Mouse (Mus musculus): ENCODE measurements at regions not wholly inside any gene's neighbourhood (a gene's known extent, or its start where the extent isn't known, plus 50 kb on each side); places are given as distances from the start of the nearest gene placed in this dataset.

DNA sequence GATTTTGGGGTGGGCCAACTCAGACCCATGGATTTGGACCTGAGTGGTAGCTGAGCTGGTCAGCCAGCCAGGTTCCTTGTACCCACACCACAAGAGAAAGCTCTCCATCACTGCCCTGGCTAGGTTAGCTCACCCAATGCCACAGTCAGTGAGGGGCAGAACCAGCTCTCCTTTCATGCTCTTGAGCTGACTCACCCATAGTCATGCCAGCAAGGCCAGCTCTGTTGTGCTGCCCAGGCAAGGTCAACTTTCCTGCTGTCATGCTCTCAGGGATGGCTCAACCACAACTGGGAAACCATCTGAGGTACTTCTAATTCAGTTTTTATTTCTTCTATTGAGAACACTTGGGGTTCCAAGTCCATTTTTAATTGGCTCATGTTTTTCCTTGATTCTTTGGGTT lies 116.5 kb upstream of the Alkal2 start:
- no peak overlapping the region for H3K27ac ChIP-seq (ENCODE audit: insufficient read depth, low read depth, low read length)
- no peaks in the 10 kb centered on the region for H3K36me3 ChIP-seq (ENCODE audit: control insufficient read depth, insufficient read depth, low read length)
- H3K4me1 ChIP-seq (ENCODE audit: control insufficient read depth, insufficient read depth, low read length), result no peaks in the 10 kb centered on the region
- H3K27me3 ChIP-seq (replicated peaks; ENCODE audit: control insufficient read depth, insufficient read depth, low read length), result no peaks in the 10 kb centered on the region
- TF ChIP-seq POLR2A (IDR thresholded peaks at IDR 0.05; ENCODE audit: low read depth, low read length) (no peak), CTCF (conservative IDR thresholded peaks at IDR 0.05; ENCODE audit: insufficient read depth, insufficient read length, low read depth, low read length) (no peak)
- no peak for DNase-seq
- H3K4me3 ChIP-seq (ENCODE audit: insufficient read depth, low read depth, low read length), result no peak overlapping the region

GRCm38 (mm10) chr12:30793371-30793770 lies 90.8 kb upstream of the Alkal2 start:
- no peak for DNase-seq
- Histone ChIP-seq H3K4me1 (ENCODE audit: control insufficient read depth, insufficient read depth, low read length) (no peaks in the 10 kb centered on the region), H3K27ac (ENCODE audit: insufficient read depth, low read depth, low read length) (no peak overlapping the region), H3K27me3 (replicated peaks; ENCODE audit: control insufficient read depth, insufficient read depth, low read length) (no peaks in the 10 kb centered on the region), H3K4me3 (ENCODE audit: insufficient read depth, low read depth, low read length) (no peak overlapping the region), H3K36me3 (ENCODE audit: control insufficient read depth, insufficient read depth, low read length) (no peaks in the 10 kb centered on the region)
- 90% methylated on average over 2 of the region's 2 CpGs for WGBS
- no peak for TF ChIP-seq POLR2A (IDR thresholded peaks at IDR 0.05; ENCODE audit: low read depth, low read length)
- TF ChIP-seq CTCF (conservative IDR thresholded peaks at IDR 0.05; ENCODE audit: insufficient read depth, insufficient read length, low read depth, low read length), result no peak

DNA sequence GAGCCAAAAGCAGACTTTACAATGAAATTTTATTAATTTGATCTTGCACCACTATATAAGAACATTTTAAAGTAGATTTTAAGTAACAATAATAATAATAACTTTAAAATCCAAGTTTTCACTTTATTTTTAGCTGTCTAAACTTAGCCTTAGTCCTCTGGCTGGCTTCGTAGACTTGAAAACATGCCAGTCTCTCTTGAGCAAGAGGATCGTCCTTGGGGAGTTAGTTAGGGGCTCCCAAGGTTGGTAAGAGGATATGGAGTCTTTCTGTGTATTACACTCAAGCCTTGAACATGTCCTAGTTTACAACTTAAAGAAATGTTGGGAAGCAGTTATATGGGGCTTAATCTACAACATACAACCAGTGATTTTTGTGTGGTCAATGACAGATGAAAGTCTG lies 68.0 kb upstream of the Alkal2 start:
- no peaks in the 10 kb centered on the region for H3K4me1 ChIP-seq (ENCODE audit: control insufficient read depth, insufficient read depth, low read length)
- WGBS, result 73% methylated on average over 2 of the region's 2 CpGs
- DNase-seq, result no peak
- no peaks in the 10 kb centered on the region for H3K36me3 ChIP-seq (ENCODE audit: control insufficient read depth, insufficient read depth, low read length)
- H3K27ac ChIP-seq (ENCODE audit: insufficient read depth, low read depth, low read length), result no peak overlapping the region
- no peak for TF ChIP-seq POLR2A (IDR thresholded peaks at IDR 0.05; ENCODE audit: low read depth, low read length)
- TF ChIP-seq CTCF (conservative IDR thresholded peaks at IDR 0.05; ENCODE audit: insufficient read depth, insufficient read length, low read depth, low read length), result no peak
- H3K27me3 ChIP-seq (replicated peaks; ENCODE audit: control insufficient read depth, insufficient read depth, low read length), result no peaks in the 10 kb centered on the region
- H3K4me3 ChIP-seq (ENCODE audit: insufficient read depth, low read depth, low read length), result no peak overlapping the region

- Histone ChIP-seq H3K27ac (ENCODE audit: insufficient read depth, low read depth, low read length) (no peak overlapping the region), H3K4me3 (ENCODE audit: insufficient read depth, low read depth, low read length) (no peak overlapping the region), H3K27me3 (replicated peaks; ENCODE audit: control insufficient read depth, insufficient read depth, low read length) (no peaks in the 10 kb centered on the region), H3K4me1 (ENCODE audit: control insufficient read depth, insufficient read depth, low read length) (no peaks in the 10 kb centered on the region), H3K36me3 (ENCODE audit: control insufficient read depth, insufficient read depth, low read length) (no peaks in the 10 kb centered on the region)
- no peak for TF ChIP-seq CTCF (conservative IDR thresholded peaks at IDR 0.05; ENCODE audit: insufficient read depth, insufficient read length, low read depth, low read length)
- TF ChIP-seq POLR2A (IDR thresholded peaks at IDR 0.05; ENCODE audit: low read depth, low read length), result no peak
- 84% methylated on average over 3 of the region's 3 CpGs for WGBS
- DNase-seq, result no peak
These were observed 52.7 kb upstream of the Alkal2 start for GRCm38 (mm10) chr12:30831383-30831782.
